Mouse (Mus musculus) midbrain, embryonic 14.5 days (tissue): ENCODE results near the gene Gja1. TPM values are rescaled to one million over a fixed set of nuclear protein-coding genes. Genes with fewer than 3 reads are reported as not detected.

Source experiments
- ATAC-seq: fragments of 200-750 bp; cut with Nextera tagmentation; 2 replicates; pipeline ENCODE4 v1.8.0; 2017; ENCODE audit warnings: moderate number of reproducible peaks, moderate library complexity; ENCODE audit not compliant: low FRiP score, low TSS enrichment
- DNase-seq: peaks from one replicate; pipeline ENCODE4 v3.0.0-alpha.2; 2015
- H3K27ac ChIP-seq: fragments of 300-500 bp; sonication (generic); replicated peaks from 2 replicates; pipeline ENCODE4 v1.5.1; 2014; ENCODE audit warnings: mild to moderate bottlenecking, low read depth, low read length, moderate library complexity
- H3K27me3 ChIP-seq: fragments of 300-500 bp; sonication (generic); 2 replicates; pipeline ENCODE4 v1.6.1; 2014; ENCODE audit warnings: low read length, control low read depth, mixed read lengths; ENCODE audit not compliant: control insufficient read depth, insufficient read depth
- H3K36me3 ChIP-seq: fragments of 300-500 bp; sonication (generic); 2 replicates; pipeline ENCODE4 v1.6.1; 2014; ENCODE audit warnings: low read length, control low read depth; ENCODE audit not compliant: control insufficient read depth, insufficient read depth
- H3K4me1 ChIP-seq: fragments of 300-500 bp; sonication (generic); 2 replicates; pipeline ENCODE4 v1.6.1; 2014; ENCODE audit warnings: mild to moderate bottlenecking, antibody characterized with exemption, low read length, control low read depth; ENCODE audit not compliant: control insufficient read depth, insufficient read depth
- H3K4me2 ChIP-seq: fragments of 300-500 bp; sonication (generic); 2 replicates; pipeline ENCODE4 v1.6.1; 2014; ENCODE audit warnings: mild to moderate bottlenecking, low read length, moderate library complexity
- H3K4me3 ChIP-seq: fragments of 300-500 bp; sonication (generic); replicated peaks from 2 replicates; pipeline ENCODE4 v1.5.1; 2014; ENCODE audit warnings: low read depth, low read length
- H3K9ac ChIP-seq: fragments of 300-500 bp; sonication (generic); replicated peaks from 2 replicates; pipeline ENCODE4 v1.6.1; 2014; ENCODE audit warnings: mild to moderate bottlenecking, low read length, moderate library complexity
- H3K9me3 ChIP-seq: fragments of 300-500 bp; sonication (generic); 2 replicates; pipeline ENCODE4 v1.6.1; 2016; ENCODE audit warnings: low read length, control low read depth, mixed read lengths; ENCODE audit not compliant: control insufficient read depth
- WGBS: fragments of 180-500 bp; shearing (Covaris S2); extraction: QIAGEN DNeasy Blood & Tissue Kit; methylation state at CpG from one replicate; pipeline ENCODE4 v1.1.7; 2014; 5-methylcytosine and 5-hydroxymethylcytosine counted together
- polyA plus RNA-seq: library from polyadenylated mRNA; unstranded; fragments of >200 nt; fragmentation: Nextera tagmentation; extraction: Ambion mirVana; gene quantifications from 2 replicates; pipeline ENCODE4 v1.2.1, GENCODE M21; 2014

The Gja1 gene
- 14.1 and 90.0 TPM in 2 replicates for polyA plus RNA-seq

DNA sequence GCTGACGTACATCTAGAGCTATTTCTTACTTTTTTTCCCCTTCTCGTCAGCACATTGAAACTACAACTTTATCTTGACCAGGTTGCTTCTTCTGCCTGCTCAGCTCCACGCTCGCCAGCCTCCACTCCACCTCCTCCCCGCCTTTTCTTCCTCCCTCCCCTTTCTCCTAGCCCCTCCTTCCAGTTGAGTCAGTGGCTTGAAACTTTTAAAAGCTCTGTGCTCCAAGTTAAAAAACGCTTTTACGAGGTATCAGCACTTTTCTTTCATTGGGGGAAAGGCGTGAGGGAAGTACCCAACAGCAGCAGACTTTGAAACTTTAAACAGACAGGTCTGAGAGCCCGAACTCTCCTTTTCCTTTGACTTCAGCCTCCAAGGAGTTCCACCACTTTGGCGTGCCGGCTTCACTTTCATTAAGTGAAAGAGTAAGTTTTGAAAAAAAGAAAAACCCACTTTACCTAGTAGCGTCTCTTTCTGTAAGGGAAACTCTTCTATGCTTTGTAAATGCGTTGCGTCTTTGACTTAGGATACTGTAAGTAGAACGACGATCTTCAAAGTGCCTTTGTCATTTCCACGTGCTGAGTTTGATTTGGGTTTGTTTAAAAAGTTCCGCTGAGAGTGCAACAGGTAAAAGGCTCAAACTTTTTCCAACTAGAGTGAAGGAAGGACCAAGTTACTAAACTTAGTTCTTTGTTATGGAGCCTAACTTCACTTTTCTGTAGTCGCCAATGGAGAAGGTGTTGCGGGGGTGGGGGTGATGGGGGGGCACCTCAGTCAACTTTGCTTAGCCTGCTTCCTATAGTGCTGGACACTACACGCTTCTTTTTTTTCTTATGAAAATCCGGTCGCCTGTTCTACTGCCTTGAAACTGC, at the start of gene Gja1:
Gja1 (plus strand) TSS at position 234 of the 869 bp plus-strand sequence.
- H3K9me3 ChIP-seq = no peaks in the 10 kb centered on the region
- DNase-seq (peak; percentile 43), ATAC-seq (peak; percentile 16; the same call in 1 of the 2 replicates)
- H3K4me2 ChIP-seq = peak within 1 kb of the TSS; percentile 94
- peak within 1 kb of the TSS; percentile 55 for H3K9ac ChIP-seq
- H3K27me3 ChIP-seq = peaks cover 14% of the 10 kb centered on the region
- 1% methylated on average over 23 of the region's 23 CpGs for WGBS
- peak within 1 kb of the TSS; percentile 49 for H3K4me3 ChIP-seq
- H3K27ac ChIP-seq = peak within 1 kb of the TSS; percentile 45
- H3K4me1 ChIP-seq = peaks cover 9% of the 10 kb centered on the region; the same call in 1 of the 2 replicates
- no peaks in the 10 kb centered on the region for H3K36me3 ChIP-seq

DNA sequence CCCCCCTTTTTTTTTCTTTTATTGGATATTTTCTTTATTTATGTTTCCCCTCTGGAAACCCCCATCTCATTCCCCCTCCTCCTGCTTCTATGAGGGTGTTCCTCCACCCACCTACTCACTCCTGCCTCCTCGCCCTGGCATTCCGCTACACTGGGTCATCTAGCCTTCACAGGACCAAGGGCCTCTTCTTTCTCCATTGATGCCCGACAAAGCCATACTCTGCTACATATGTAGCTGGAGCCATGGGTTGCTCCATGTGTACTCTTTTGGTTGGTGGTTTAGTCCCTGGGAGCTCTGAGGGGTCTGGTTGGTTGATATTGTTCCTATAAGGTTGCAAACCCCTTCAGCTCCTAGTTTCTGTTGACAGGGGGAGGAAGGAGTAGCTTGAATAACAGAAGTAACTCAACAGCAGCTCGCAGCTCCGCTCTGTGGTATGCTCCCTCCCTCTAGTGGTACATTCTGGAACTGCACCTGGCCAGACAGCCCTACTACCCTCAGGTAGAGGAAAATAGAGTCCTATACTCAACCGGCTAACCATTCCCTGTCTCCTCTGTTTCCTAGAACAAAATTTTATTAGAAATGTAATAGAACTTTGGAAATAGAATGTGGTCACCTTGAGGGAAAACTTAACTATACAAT, 38.2 kb upstream of the Gja1 start:
- ATAC-seq (peak; percentile 84), DNase-seq (peak; percentile 89)
- Histone ChIP-seq H3K27ac (no peak overlapping the region), H3K4me2 (no peak overlapping the region), H3K36me3 (no peaks in the 10 kb centered on the region), H3K27me3 (no peaks in the 10 kb centered on the region), H3K9me3 (no peaks in the 10 kb centered on the region), H3K4me3 (no peak overlapping the region), H3K9ac (no peak overlapping the region), H3K4me1 (no peaks in the 10 kb centered on the region)
- 56% methylated on average over 6 of the region's 6 CpGs for WGBS

DNA sequence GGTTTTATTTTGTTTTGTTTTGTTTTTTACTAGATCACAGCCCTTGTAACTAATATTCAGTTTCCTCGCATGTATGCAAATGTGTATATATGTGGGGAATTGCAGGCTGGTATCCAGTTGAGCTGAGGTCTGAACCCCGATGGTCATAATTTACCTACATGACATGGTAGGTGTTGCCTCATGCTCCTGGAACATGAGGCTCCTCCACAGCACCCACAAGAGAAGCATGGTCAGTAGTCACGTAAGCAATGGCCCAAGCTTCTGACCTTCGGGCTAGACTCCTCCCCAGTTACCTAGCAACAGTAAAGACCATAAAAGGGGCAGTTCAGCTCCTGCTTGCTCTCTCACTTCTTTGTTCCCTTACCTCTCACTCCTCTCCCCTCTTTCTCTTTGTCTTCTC, 16.7 kb upstream of the Gja1 start:
- Histone ChIP-seq H3K9ac (no peak overlapping the region), H3K36me3 (no peaks in the 10 kb centered on the region), H3K9me3 (no peaks in the 10 kb centered on the region), H3K4me2 (no peak overlapping the region), H3K4me1 (no peaks in the 10 kb centered on the region), H3K27ac (no peak overlapping the region), H3K4me3 (no peak overlapping the region), H3K27me3 (no peaks in the 10 kb centered on the region)
- WGBS = 63% methylated on average over 4 of the region's 4 CpGs
- ATAC-seq (no peak), DNase-seq (no peak)

DNA sequence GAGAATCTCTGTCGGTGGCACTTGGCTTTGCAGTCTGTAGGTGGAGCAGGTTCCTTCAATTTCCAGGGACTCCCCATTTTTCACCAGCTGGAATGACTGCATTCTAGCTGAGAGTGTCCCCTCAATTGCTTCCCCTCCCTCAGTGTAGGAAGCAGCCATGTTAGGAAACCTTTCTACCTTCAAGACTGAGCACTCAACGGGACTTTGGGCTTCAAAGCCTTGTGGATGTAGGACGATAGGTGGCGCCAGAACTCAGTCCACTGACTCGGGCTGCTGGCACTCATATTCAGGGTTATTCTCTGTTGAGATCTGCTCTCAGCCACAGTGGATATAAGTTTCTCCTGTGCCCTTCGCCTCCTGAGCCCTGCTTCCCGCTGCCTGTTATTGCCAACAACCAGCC, 8.1 kb upstream of the Gja1 start:
- ATAC-seq (peak; percentile 59), DNase-seq (peak; percentile 84)
- Histone ChIP-seq H3K4me2 (no peak overlapping the region), H3K27me3 (no peaks in the 10 kb centered on the region), H3K9ac (no peak overlapping the region), H3K36me3 (no peaks in the 10 kb centered on the region), H3K4me3 (no peak overlapping the region), H3K4me1 (peaks cover 2% of the 10 kb centered on the region; the same call in 1 of the 2 replicates), H3K27ac (no peak overlapping the region), H3K9me3 (no peaks in the 10 kb centered on the region)
- 23% methylated on average over 7 of the region's 7 CpGs for WGBS

DNA sequence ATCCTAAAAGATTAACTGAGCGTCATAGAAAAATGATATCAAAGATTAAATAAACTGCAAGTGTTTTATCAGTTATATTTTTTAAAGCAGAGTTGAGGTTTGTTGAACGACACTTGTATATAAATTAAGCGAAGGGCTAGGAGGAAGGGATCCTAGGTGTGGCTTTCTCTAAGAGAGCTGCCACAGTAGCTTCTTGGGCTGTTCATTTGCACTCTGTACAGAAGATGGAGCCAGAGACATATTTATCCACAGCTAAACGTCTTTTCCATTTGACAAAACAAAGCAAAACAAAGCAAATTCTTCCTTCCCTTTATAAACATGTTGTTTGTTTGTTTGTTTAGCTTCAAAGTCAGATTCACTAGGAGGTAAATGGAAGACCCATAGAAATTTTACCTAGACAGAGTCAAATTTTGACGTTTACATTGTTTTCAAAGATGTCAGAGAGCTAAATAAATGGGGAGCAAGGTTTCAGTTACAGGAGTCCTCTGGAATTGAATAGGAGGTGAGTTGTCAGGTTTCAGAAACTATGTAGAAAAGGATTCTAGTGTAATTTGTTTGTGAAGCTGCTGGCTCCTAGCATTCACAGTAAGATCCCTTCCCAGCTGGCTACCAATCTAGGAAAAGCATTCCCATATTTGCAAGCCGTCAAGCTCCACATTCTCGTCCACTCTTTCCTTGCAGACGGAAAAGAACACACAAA, 4.0 kb upstream of the Gja1 start:
- H3K36me3 ChIP-seq = no peaks in the 10 kb centered on the region
- H3K9ac ChIP-seq = peak overlapping the region; percentile 27; the same call in 1 of the 2 replicates
- DNase-seq (peak; percentile 87), ATAC-seq (no peak)
- H3K4me1 ChIP-seq = peaks cover 6% of the 10 kb centered on the region; the same call in 1 of the 2 replicates
- H3K27me3 ChIP-seq = peaks cover 14% of the 10 kb centered on the region
- no peak overlapping the region for H3K4me3 ChIP-seq
- no peaks in the 10 kb centered on the region for H3K9me3 ChIP-seq
- WGBS = 33% methylated on average over 8 of the region's 8 CpGs
- no peak overlapping the region for H3K27ac ChIP-seq
- peak overlapping the region; percentile 39 for H3K4me2 ChIP-seq

DNA sequence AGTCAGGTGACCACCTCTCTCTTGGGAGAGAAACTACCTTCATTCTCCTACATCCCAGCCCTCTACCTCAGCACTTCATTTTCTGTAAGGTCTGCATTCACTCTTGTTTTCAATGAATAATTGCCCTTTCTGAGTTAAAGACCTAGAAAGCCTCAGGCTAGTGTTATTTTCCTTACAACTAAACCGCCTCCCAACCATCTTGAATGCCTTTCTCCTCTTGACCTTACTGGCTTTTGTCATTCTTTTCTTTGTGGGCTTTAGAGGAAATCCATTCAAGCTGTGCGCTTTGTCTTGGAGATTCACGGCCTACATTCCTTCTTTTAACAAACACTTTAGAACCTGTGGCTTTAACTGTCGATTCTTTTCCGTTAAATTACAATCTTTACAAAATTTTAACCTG, 3.0 kb upstream of the Gja1 start:
- no peak overlapping the region for H3K27ac ChIP-seq
- H3K36me3 ChIP-seq = no peaks in the 10 kb centered on the region
- H3K9ac ChIP-seq = no peak overlapping the region
- peaks cover 9% of the 10 kb centered on the region; the same call in 1 of the 2 replicates for H3K4me1 ChIP-seq
- DNase-seq (no peak), ATAC-seq (no peak)
- H3K9me3 ChIP-seq = no peaks in the 10 kb centered on the region
- H3K4me2 ChIP-seq = no peak overlapping the region
- 8% methylated on average over 5 of the region's 5 CpGs for WGBS
- peaks cover 14% of the 10 kb centered on the region for H3K27me3 ChIP-seq
- no peak overlapping the region for H3K4me3 ChIP-seq

DNA sequence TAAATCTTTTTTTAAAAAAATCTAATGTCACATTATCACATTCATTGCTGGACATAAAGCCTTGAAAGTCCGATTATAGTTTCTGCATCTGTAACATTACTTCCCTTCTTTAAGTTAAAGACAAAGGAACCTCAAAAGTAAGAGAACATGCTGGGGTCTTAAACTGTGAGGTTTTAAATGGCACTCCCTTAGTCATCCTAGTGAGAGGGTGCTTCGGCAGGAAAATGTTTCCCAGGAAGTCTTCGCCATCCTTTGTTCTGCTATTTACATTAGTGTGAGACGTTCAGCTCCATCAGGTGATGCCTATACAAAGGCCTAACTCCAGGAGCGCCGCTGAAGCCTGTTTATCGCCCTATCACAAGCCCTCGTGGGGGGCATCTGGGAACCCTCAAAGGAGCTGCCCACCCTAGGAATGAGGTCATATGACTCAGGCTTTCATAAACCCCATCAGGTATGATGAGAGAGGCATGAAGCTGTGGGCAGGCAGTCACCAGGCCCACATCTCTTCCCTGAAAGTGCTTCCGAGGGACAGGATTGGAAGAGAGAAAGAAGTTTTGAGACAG, 1.1 kb upstream of the Gja1 start:
- ATAC-seq (no peak; the same call in 1 of the 2 replicates), DNase-seq (no peak)
- no peak overlapping the region for H3K4me3 ChIP-seq
- WGBS = 15% methylated on average over 9 of the region's 9 CpGs
- H3K27me3 ChIP-seq = peaks cover 14% of the 10 kb centered on the region
- no peaks in the 10 kb centered on the region for H3K9me3 ChIP-seq
- H3K4me1 ChIP-seq = peaks cover 9% of the 10 kb centered on the region; the same call in 1 of the 2 replicates
- H3K9ac ChIP-seq = no peak overlapping the region
- H3K36me3 ChIP-seq = no peaks in the 10 kb centered on the region
- no peak overlapping the region for H3K4me2 ChIP-seq
- no peak overlapping the region for H3K27ac ChIP-seq

DNA sequence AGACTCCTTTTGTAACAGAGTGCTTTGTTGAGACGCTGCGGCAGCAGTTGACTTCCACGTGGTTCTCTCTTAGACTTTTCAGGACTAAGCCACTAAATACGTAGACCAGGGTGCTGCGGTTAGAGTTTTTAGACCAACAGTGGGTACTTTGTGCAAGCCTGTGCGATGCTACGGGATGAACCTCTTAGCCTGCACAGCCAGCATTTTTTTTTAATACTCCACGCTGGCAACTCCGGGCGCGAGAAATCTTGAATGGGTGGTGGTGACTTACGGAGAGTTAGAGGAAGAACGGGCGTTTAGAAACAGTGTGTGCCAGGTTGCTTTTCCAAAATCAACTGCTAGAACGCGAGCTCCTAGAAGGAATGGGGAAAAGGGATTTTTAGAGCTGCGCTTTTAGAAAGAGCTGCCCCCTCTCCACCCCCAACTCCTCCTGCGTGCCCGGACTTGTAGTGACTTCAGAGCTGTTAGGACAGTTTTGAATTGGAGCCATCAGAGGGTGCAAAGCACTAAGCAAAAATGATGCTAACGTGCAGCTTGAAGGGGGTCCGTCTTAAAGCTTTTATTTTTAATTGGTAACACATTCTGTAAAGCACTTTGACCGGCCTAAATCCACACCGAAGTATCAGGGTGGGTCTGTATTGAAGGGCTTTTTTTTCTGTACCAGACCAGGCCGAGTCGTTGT, 977 bp downstream of the Gja1 start:
- Histone ChIP-seq H3K27me3 (peaks cover 14% of the 10 kb centered on the region), H3K27ac (peak overlapping the region; percentile 45), H3K9me3 (no peaks in the 10 kb centered on the region), H3K36me3 (no peaks in the 10 kb centered on the region), H3K4me2 (peak overlapping the region; percentile 94), H3K9ac (peak overlapping the region; percentile 55), H3K4me3 (peak overlapping the region; percentile 49), H3K4me1 (peaks cover 9% of the 10 kb centered on the region; the same call in 1 of the 2 replicates)
- DNase-seq (peak; percentile 62), ATAC-seq (peak; percentile 7; the same call in 1 of the 2 replicates)
- WGBS = under 1% methylated on average over 25 of the region's 25 CpGs
